Mouse (Mus musculus): ENCODE measurements at regions not wholly inside any gene's neighbourhood (a gene's known extent, or its start where the extent isn't known, plus 50 kb on each side); places are given as distances from the start of the nearest gene placed in this dataset.

GRCm38 (mm10) chr13:37543788-37544187, 198.8 kb downstream of the Ly86 start:
- peaks cover 9 to 41% of the 10 kb centered on the region in 2 experiments for H3K4me1 ChIP-seq (ENCODE audit: control insufficient read depth in 1 of 2, insufficient read depth in 2 of 2)
- H3K79me2 ChIP-seq (replicated peaks; ENCODE audit: control insufficient read depth, extremely low read depth, insufficient read depth, poor library complexity, severe bottlenecking), result no peaks in the 10 kb centered on the region
- H3K9ac ChIP-seq (ENCODE audit: insufficient read depth, low read depth), result no peak overlapping the region
- no peak for DNase-seq (ENCODE audit: extremely low read depth)
- TF ChIP-seq ETS1 (conservative IDR thresholded peaks at IDR 0.05; ENCODE audit: low read depth, low read length) (no peak), POLR2AphosphoS2 (IDR thresholded peaks at IDR 0.05; ENCODE audit: low read depth, low read length) (no peak), USF1 (IDR thresholded peaks at IDR 0.05; ENCODE audit: low read depth, low read length) (no peak), CHD1 (IDR thresholded peaks at IDR 0.05; ENCODE audit: low read depth, low read length) (no peak), RAD21 (IDR thresholded peaks at IDR 0.05; ENCODE audit: low read depth, low read length) (no peak), TBP (conservative IDR thresholded peaks at IDR 0.05; ENCODE audit: low read depth, low read length) (no peak), E2F4 (IDR thresholded peaks at IDR 0.05; ENCODE audit: insufficient replicate concordance, low read depth, low read length) (no peak), EP300 (IDR thresholded peaks at IDR 0.05; ENCODE audit: low read length) (no peak), CHD2 (IDR thresholded peaks at IDR 0.05; ENCODE audit: low read length) (no peak)
- peak overlapping the region in 1 of 3 experiments; percentile 61 for H3K4me3 ChIP-seq (replicated peaks in 1 of 3; ENCODE audit: low read depth in 2 of 3, low read length in 2 of 3, poor library complexity in 1 of 3)
- no peaks in the 10 kb centered on the region for H3K27me3 ChIP-seq (replicated peaks)
- H3K36me3 ChIP-seq (replicated peaks in 1 of 2; ENCODE audit: control insufficient read depth in 1 of 2, insufficient read depth in 1 of 2, low read length in 1 of 2), result no peaks in the 10 kb centered on the region
- no peak overlapping the region for H3K27ac ChIP-seq (ENCODE audit: insufficient read depth, low read depth)
- in situ Hi-C loops (cut with MboI; ENCODE audit: low pct_ligation_motif_present, low pct_unique_long_range_greater_than_20kb, low sequenced_read_pairs) (loop anchor here (10.0 to 25.0 kb wide), 2 partner anchors 91 to 419 kb away; no protein-coding TSS in a partner anchor), dilution Hi-C loops (cut with MboI; ENCODE audit: extremely low pct_ligation_motif_present, extremely low pct_unique_long_range_greater_than_20kb, low sequenced_read_pairs) (no loop called here)
- H3K4me2 ChIP-seq (ENCODE audit: insufficient read depth, low read depth, poor library complexity, severe bottlenecking), result no peak overlapping the region
- H3K9me3 ChIP-seq (replicated peaks; ENCODE audit: low read length), result peaks cover 3% of the 10 kb centered on the region

- dilution Hi-C loops (cut with MboI; ENCODE audit: extremely low pct_ligation_motif_present, extremely low pct_unique_long_range_greater_than_20kb, low sequenced_read_pairs), result no loop called here
- Histone ChIP-seq H3K27ac (ENCODE audit: insufficient read depth, low read depth) (no peak overlapping the region), H3K4me2 (ENCODE audit: insufficient read depth, low read depth, poor library complexity, severe bottlenecking) (no peak overlapping the region), H3K9ac (ENCODE audit: insufficient read depth, low read depth) (no peak overlapping the region), H3K36me3 (replicated peaks in 1 of 2; ENCODE audit: control insufficient read depth in 1 of 2, insufficient read depth in 1 of 2, low read length in 1 of 2) (no peaks in the 10 kb centered on the region), H3K9me3 (replicated peaks; ENCODE audit: low read length) (no peaks in the 10 kb centered on the region), H3K4me3 (replicated peaks in 1 of 3; ENCODE audit: low read depth in 2 of 3, low read length in 2 of 3, poor library complexity in 1 of 3) (no peak overlapping the region), H3K79me2 (replicated peaks; ENCODE audit: control insufficient read depth, extremely low read depth, insufficient read depth, poor library complexity, severe bottlenecking) (no peaks in the 10 kb centered on the region), H3K27me3 (replicated peaks) (no peaks in the 10 kb centered on the region), H3K4me1 (ENCODE audit: control insufficient read depth in 1 of 2, insufficient read depth in 2 of 2) (peaks cover 9 to 43% of the 10 kb centered on the region in 2 experiments)
- no peak for DNase-seq (ENCODE audit: extremely low read depth)
- TF ChIP-seq MAFK (IDR thresholded peaks at IDR 0.05; ENCODE audit: insufficient replicate concordance, low read length) (no peak), CHD2 (IDR thresholded peaks at IDR 0.05; ENCODE audit: low read length) (no peak), ZC3H11A (IDR thresholded peaks at IDR 0.05; ENCODE audit: low read depth, low read length) (no peak), EP300 (IDR thresholded peaks at IDR 0.05; ENCODE audit: low read length) (no peak), POLR2AphosphoS2 (IDR thresholded peaks at IDR 0.05; ENCODE audit: low read depth, low read length) (no peak)
- in situ Hi-C loops (cut with MboI; ENCODE audit: low pct_ligation_motif_present, low pct_unique_long_range_greater_than_20kb, low sequenced_read_pairs), result loop anchor here (10.0 to 25.0 kb wide), 2 partner anchors 90 to 418 kb away; no protein-coding TSS in a partner anchor
These were observed 199.7 kb downstream of the Ly86 start for GRCm38 (mm10) chr13:37544696-37545095.

DNA sequence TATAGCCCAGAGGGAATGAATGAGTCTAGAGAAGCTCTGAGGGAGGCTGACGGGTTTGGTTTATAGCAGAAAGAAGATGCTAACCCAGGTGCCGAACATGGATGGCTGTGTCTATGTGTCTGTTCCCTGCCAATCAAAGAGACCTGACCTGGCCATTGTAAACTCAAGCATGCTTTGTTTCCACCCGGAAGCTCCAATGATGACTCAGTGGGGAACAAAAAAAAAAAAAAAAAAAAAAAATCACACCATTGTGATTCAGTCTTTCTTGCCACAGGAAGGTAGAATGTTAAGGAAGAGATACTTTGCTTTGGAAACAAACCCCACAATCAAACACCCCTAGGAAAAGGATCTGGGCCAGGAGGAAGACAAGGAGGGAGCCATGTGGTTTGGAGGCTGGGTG, 201.5 kb downstream of the Ly86 start:
- H3K4me3 ChIP-seq (replicated peaks in 1 of 3; ENCODE audit: low read depth in 2 of 3, low read length in 2 of 3, poor library complexity in 1 of 3), result no peak overlapping the region
- no peaks in the 10 kb centered on the region for H3K79me2 ChIP-seq (replicated peaks; ENCODE audit: control insufficient read depth, extremely low read depth, insufficient read depth, poor library complexity, severe bottlenecking)
- no peak overlapping the region for H3K4me2 ChIP-seq (ENCODE audit: insufficient read depth, low read depth, poor library complexity, severe bottlenecking)
- TF ChIP-seq RAD21 (IDR thresholded peaks at IDR 0.05; ENCODE audit: low read depth, low read length), result no peak
- TF ChIP-seq ZNF384 (IDR thresholded peaks at IDR 0.05; ENCODE audit: low read depth, low read length), result peak; percentile 22; the same call in 1 of the 2 replicates
- dilution Hi-C loops (cut with MboI; ENCODE audit: extremely low pct_ligation_motif_present, extremely low pct_unique_long_range_greater_than_20kb, low sequenced_read_pairs) (no loop called here), in situ Hi-C loops (cut with MboI; ENCODE audit: low pct_ligation_motif_present, low pct_unique_long_range_greater_than_20kb, low sequenced_read_pairs) (loop anchor here (10.0 to 25.0 kb wide), 2 partner anchors 88 to 416 kb away; no protein-coding TSS in a partner anchor)
- H3K36me3 ChIP-seq (replicated peaks in 1 of 2; ENCODE audit: control insufficient read depth in 1 of 2, insufficient read depth in 1 of 2, low read length in 1 of 2), result no peaks in the 10 kb centered on the region
- peaks cover 9 to 41% of the 10 kb centered on the region in 2 experiments for H3K4me1 ChIP-seq (ENCODE audit: control insufficient read depth in 1 of 2, insufficient read depth in 2 of 2)
- no peak overlapping the region for H3K27ac ChIP-seq (ENCODE audit: insufficient read depth, low read depth)
- no peaks in the 10 kb centered on the region for H3K9me3 ChIP-seq (replicated peaks; ENCODE audit: low read length)
- H3K9ac ChIP-seq (ENCODE audit: insufficient read depth, low read depth), result no peak overlapping the region
- H3K27me3 ChIP-seq (replicated peaks), result no peaks in the 10 kb centered on the region
- DNase-seq (ENCODE audit: extremely low read depth), result no peak
